Mouse (Mus musculus): ENCODE data around the gene Slc25a35.
A peak's percentile ranks its signal among the peaks of the same experiment; 100 is the strongest.

GRCm38 (mm10) chr11:69003592-69003991 is 35.7 kb downstream of the Slc25a35 start:
- peak; percentile 60 for TF ChIP-seq CTCF (IDR thresholded peaks at IDR 0.05)
- no peak for TF ChIP-seq POLR2A (IDR thresholded peaks at IDR 0.05; ENCODE audit: insufficient read depth, low read depth, low read length)
- TF ChIP-seq EP300 (IDR thresholded peaks at IDR 0.05; ENCODE audit: insufficient read depth, low read depth, low read length) = no peak

Data from heart, adult 2 months (tissue).